Mouse (Mus musculus) lung, adult 10 weeks (tissue): ENCODE results near the gene Dnajc11. TPM values are rescaled to one million over a fixed set of nuclear protein-coding genes. Genes with fewer than 3 reads are reported as not detected.

Source experiments
- polyA plus RNA-seq: library from polyadenylated mRNA; stranded (reverse); fragments of 350-450 nt; fragmentation: Illumina TruSeq; extraction: RNeasy Lipid Tissue Mini Kit (QIAGEN cat#74804); gene quantifications from one replicate; pipeline ENCODE4 v1.2.3, GENCODE M21; 2014; ENCODE audit warnings: low read depth, low replicate concordance; ENCODE audit not compliant: insufficient read depth

Gene Dnajc11
- polyA plus RNA-seq = 17.7 TPM

GRCm38 (mm10) chr4:151933505-151934214 is at the start of gene Dnajc11:
Gene Dnajc11, plus strand, starts transcription at chr4:151933691.

GRCm38 (mm10) chr4:151988342-151989109 is 55.0 kb downstream of the Dnajc11 start, which contains the start of gene Thap3:
Gene Thap3, minus strand, starts transcription at chr4:151988997.

GRCm38 (mm10) chr4:151996173-151996950 is 62.9 kb downstream of the Dnajc11 start, which contains the start of gene Phf13:
Gene Phf13, minus strand, starts transcription at chr4:151996258.

GRCm38 (mm10) chr4:152008622-152009075 is 75.2 kb downstream of the Dnajc11 start, which contains the start of gene Klhl21:
Gene Klhl21, plus strand, starts transcription at chr4:152008803.

GRCm38 (mm10) chr4:152027524-152027923 is 94.0 kb downstream of the Dnajc11 start, which contains the start of gene Zbtb48:
Gene Zbtb48, minus strand, starts transcription at chr4:152027671.

Other genes with a start within 250 kb of the Dnajc11 start
- gene Camta1, start 71.8 kb upstream of the Dnajc11 start, polyA plus RNA-seq = 37.9 TPM
- gene Thap3, start 55.3 kb downstream of the Dnajc11 start, polyA plus RNA-seq = 30.8 TPM
- 7.4 TPM for gene Phf13, start 62.6 kb downstream of the Dnajc11 start, polyA plus RNA-seq
- 11.9 TPM for gene Klhl21, start 75.1 kb downstream of the Dnajc11 start, polyA plus RNA-seq
- gene Zbtb48, start 94.0 kb downstream of the Dnajc11 start, polyA plus RNA-seq = 9.2 TPM
- not detected for gene Tas1r1, start 104.9 kb downstream of the Dnajc11 start, polyA plus RNA-seq
- 8.4 TPM for gene Nol9, start 105.6 kb downstream of the Dnajc11 start, polyA plus RNA-seq
- gene Plekhg5, start 138.8 kb downstream of the Dnajc11 start, polyA plus RNA-seq = 9.4 TPM
- gene Tnfrsf25, start 182.2 kb downstream of the Dnajc11 start, polyA plus RNA-seq = 3.8 TPM
- gene Espn, start 218.7 kb downstream of the Dnajc11 start, polyA plus RNA-seq = 2.4 TPM
- gene Hes2, start 225.2 kb downstream of the Dnajc11 start, polyA plus RNA-seq = 3.3 TPM
- gene Acot7, start 244.4 kb downstream of the Dnajc11 start, polyA plus RNA-seq = 118 TPM